Mouse (Mus musculus): ENCODE data around the gene Ulk3. TPM values are rescaled to one million over a fixed set of nuclear protein-coding genes. Genes with fewer than 3 reads are reported as not detected.

The Ulk3 gene
- total and polyA plus RNA-seq, 3 experiments, result 5.7 to 19.1 (median 6.7) TPM

- 80% methylated on average over 3 of the region's 3 CpGs for WGBS
- TF ChIP-seq CTCF (IDR thresholded peaks at IDR 0.05) (no peak), EP300 (IDR thresholded peaks at IDR 0.05; ENCODE audit: insufficient read depth, low read depth, low read length) (no peak), POLR2A (IDR thresholded peaks at IDR 0.05; ENCODE audit: insufficient read depth, low read depth, low read length) (no peak)
- intact Hi-C loops (cut with DNase I), result no loop called here
These were observed 34.5 kb upstream of the Ulk3 start for GRCm38 (mm10) chr9:57554753-57555152.

GRCm38 (mm10) chr9:57557215-57557614 lies 32.0 kb upstream of the Ulk3 start:
- H3K4me3 ChIP-seq, result no peak overlapping the region
- peaks cover 6% of the 10 kb centered on the region for H3K4me1 ChIP-seq (ENCODE audit: control insufficient read depth, insufficient read depth, low read length)
- no peak overlapping the region for H3K9ac ChIP-seq (ENCODE audit: low read depth, low read length)
- TF ChIP-seq POLR2A (IDR thresholded peaks at IDR 0.05; ENCODE audit: insufficient read depth, low read depth, low read length), result no peak
- TF ChIP-seq CTCF (IDR thresholded peaks at IDR 0.05), result no peak
- TF ChIP-seq EP300 (IDR thresholded peaks at IDR 0.05; ENCODE audit: insufficient read depth, low read depth, low read length), result no peak
- DNase-seq, result no peak
- no peaks in the 10 kb centered on the region for H3K36me3 ChIP-seq (ENCODE audit: control insufficient read depth, insufficient read depth, low read length)
- 74% methylated on average over 3 of the region's 3 CpGs for WGBS
- intact Hi-C loops (cut with DNase I), result no loop called here
- H3K27me3 ChIP-seq (ENCODE audit: control insufficient read depth, insufficient read depth, low read length), result no peaks in the 10 kb centered on the region
- H3K27ac ChIP-seq, result no peak overlapping the region; the same call in 1 of the 2 replicates
- no peaks in the 10 kb centered on the region for H3K79me2 ChIP-seq (replicated peaks; ENCODE audit: control insufficient read depth, insufficient read depth, low read length)

More at GRCm38 (mm10) chr9:57554753-57555152, 34.5 kb upstream of the Ulk3 start:
- Histone ChIP-seq H3K27ac (no peak overlapping the region), H3K4me3 (no peak overlapping the region), H3K4me1 (ENCODE audit: control insufficient read depth, insufficient read depth, low read length) (peaks cover 8% of the 10 kb centered on the region), H3K79me2 (replicated peaks; ENCODE audit: control insufficient read depth, insufficient read depth, low read length) (no peaks in the 10 kb centered on the region; the same call in 1 of the 2 replicates), H3K9ac (ENCODE audit: low read depth, low read length) (no peak overlapping the region), H3K36me3 (ENCODE audit: control insufficient read depth, insufficient read depth, low read length) (peaks cover 4% of the 10 kb centered on the region; the same call in 1 of the 2 replicates), H3K27me3 (ENCODE audit: control insufficient read depth, insufficient read depth, low read length) (no peaks in the 10 kb centered on the region)
- no peak for DNase-seq

- H3K4me3 ChIP-seq, result no peak overlapping the region
- peaks cover 2% of the 10 kb centered on the region for H3K36me3 ChIP-seq (ENCODE audit: control insufficient read depth, insufficient read depth, low read length)
- DNase-seq, result no peak
- no peak overlapping the region for H3K9ac ChIP-seq (ENCODE audit: low read depth, low read length)
- no peak overlapping the region for H3K27ac ChIP-seq
- TF ChIP-seq CTCF (IDR thresholded peaks at IDR 0.05), result no peak
- WGBS, result 76% methylated on average over 4 of the region's 4 CpGs
- no peaks in the 10 kb centered on the region for H3K27me3 ChIP-seq (ENCODE audit: control insufficient read depth, insufficient read depth, low read length)
- no peaks in the 10 kb centered on the region for H3K79me2 ChIP-seq (replicated peaks; ENCODE audit: control insufficient read depth, insufficient read depth, low read length)
- intact Hi-C loops (cut with DNase I), result no loop called here
- peaks cover 12% of the 10 kb centered on the region for H3K4me1 ChIP-seq (ENCODE audit: control insufficient read depth, insufficient read depth, low read length)
These were observed 30.6 kb upstream of the Ulk3 start for GRCm38 (mm10) chr9:57558625-57559024.

GRCm38 (mm10) chr9:57559568-57559967 lies 29.7 kb upstream of the Ulk3 start:
- no peak for DNase-seq
- Histone ChIP-seq H3K4me1 (ENCODE audit: control insufficient read depth, insufficient read depth, low read length) (peaks cover 12% of the 10 kb centered on the region), H3K9ac (ENCODE audit: low read depth, low read length) (no peak overlapping the region), H3K79me2 (replicated peaks; ENCODE audit: control insufficient read depth, insufficient read depth, low read length) (no peaks in the 10 kb centered on the region), H3K4me3 (no peak overlapping the region), H3K27me3 (ENCODE audit: control insufficient read depth, insufficient read depth, low read length) (no peaks in the 10 kb centered on the region), H3K36me3 (ENCODE audit: control insufficient read depth, insufficient read depth, low read length) (peaks cover 2% of the 10 kb centered on the region), H3K27ac (no peak overlapping the region)
- intact Hi-C loops (cut with DNase I), result no loop called here
- TF ChIP-seq CTCF (IDR thresholded peaks at IDR 0.05) (no peak), POLR2A (IDR thresholded peaks at IDR 0.05; ENCODE audit: insufficient read depth, low read depth, low read length) (no peak), EP300 (IDR thresholded peaks at IDR 0.05; ENCODE audit: insufficient read depth, low read depth, low read length) (no peak)
- WGBS, result 67% methylated on average over 2 of the region's 2 CpGs

- no peak overlapping the region for H3K9ac ChIP-seq (ENCODE audit: low read depth, low read length)
- peak overlapping the region; percentile 94 for H3K27ac ChIP-seq
- H3K27me3 ChIP-seq (ENCODE audit: control insufficient read depth, insufficient read depth, low read length), result no peaks in the 10 kb centered on the region
- peak overlapping the region; percentile 94 for H3K4me3 ChIP-seq
- intact Hi-C loops (cut with DNase I), result loop anchor here (2.0 to 5.0 kb wide), 2 partner anchors 21 to 118 kb away; partner anchors contain the start of gene Ppcdc
- H3K79me2 ChIP-seq (replicated peaks; ENCODE audit: control insufficient read depth, insufficient read depth, low read length), result no peaks in the 10 kb centered on the region
- peaks cover 2% of the 10 kb centered on the region for H3K36me3 ChIP-seq (ENCODE audit: control insufficient read depth, insufficient read depth, low read length)
- 27% methylated on average over 7 of the region's 7 CpGs for WGBS
- no peak for TF ChIP-seq EP300 (IDR thresholded peaks at IDR 0.05; ENCODE audit: insufficient read depth, low read depth, low read length)
- no peak for TF ChIP-seq CTCF (IDR thresholded peaks at IDR 0.05)
- TF ChIP-seq POLR2A (IDR thresholded peaks at IDR 0.05; ENCODE audit: insufficient read depth, low read depth, low read length), result no peak
- peaks cover 12% of the 10 kb centered on the region for H3K4me1 ChIP-seq (ENCODE audit: control insufficient read depth, insufficient read depth, low read length)
- no peak for DNase-seq
These were observed 29.0 kb upstream of the Ulk3 start for GRCm38 (mm10) chr9:57560263-57560662.

- Histone ChIP-seq H3K4me1 (ENCODE audit: control insufficient read depth, insufficient read depth, low read length) (peaks cover 15% of the 10 kb centered on the region), H3K79me2 (replicated peaks; ENCODE audit: control insufficient read depth, insufficient read depth, low read length) (no peaks in the 10 kb centered on the region), H3K27ac (peak within 1 kb of the TSS; percentile 94), H3K27me3 (ENCODE audit: control insufficient read depth, insufficient read depth, low read length) (no peaks in the 10 kb centered on the region), H3K4me3 (peak within 1 kb of the TSS; percentile 94), H3K36me3 (ENCODE audit: control insufficient read depth, insufficient read depth, low read length) (peaks cover 2% of the 10 kb centered on the region), H3K9ac (ENCODE audit: low read depth, low read length) (peak within 1 kb of the TSS; percentile 73)
- peak; percentile 96 for DNase-seq
- peak; percentile 34 for TF ChIP-seq CTCF (IDR thresholded peaks at IDR 0.05)
- peak; percentile 91 for TF ChIP-seq POLR2A (IDR thresholded peaks at IDR 0.05; ENCODE audit: insufficient read depth, low read depth, low read length)
- peak; percentile 76 for TF ChIP-seq EP300 (IDR thresholded peaks at IDR 0.05; ENCODE audit: insufficient read depth, low read depth, low read length)
- under 1% methylated on average over 37 of the region's 37 CpGs for WGBS
- intact Hi-C loops (cut with DNase I), result loop anchor here (2.0 to 5.0 kb wide), 2 partner anchors 22 to 119 kb away; partner anchors contain the start of gene Ppcdc
These were observed 28.2 kb upstream of the Ulk3 start, which contains the start of gene Scamp2 for GRCm38 (mm10) chr9:57560861-57561710. Gene Scamp2, plus strand, starts transcription at chr9:57560943.
